Mouse (Mus musculus) embryonic fibroblast, embryonic 13.5 days (primary cell): ENCODE data around the gene Best2. TPM values are rescaled to one million over a fixed set of nuclear protein-coding genes. Genes with fewer than 3 reads are reported as not detected.

Experiments used
- H3K27ac ChIP-seq: 2 replicates; pipeline ENCODE4 v1.5.1; 2012; ENCODE audit warnings: low read length, control low read depth, inconsistent platforms; ENCODE audit not compliant: insufficient read depth
- H3K4me1 ChIP-seq: 2 replicates; pipeline ENCODE4 v1.6.1; 2011; ENCODE audit warnings: low read length; ENCODE audit not compliant: control insufficient read depth, insufficient read depth
- H3K4me3 ChIP-seq: 2 replicates; pipeline ENCODE4 v1.5.1; 2011; ENCODE audit warnings: mild to moderate bottlenecking, control low read depth, low read length; ENCODE audit not compliant: insufficient read depth
- CTCF ChIP-seq: IDR thresholded peaks from 2 replicates; pipeline ENCODE4 v1.5.1; 2011; ENCODE audit warnings: mild to moderate bottlenecking, control low read depth, low read length, moderate library complexity, borderline replicate concordance; ENCODE audit not compliant: insufficient read depth
- POLR2A ChIP-seq: IDR thresholded peaks from 2 replicates; pipeline ENCODE4 v1.6.1; 2011; ENCODE audit warnings: low read depth, mild to moderate bottlenecking, control low read depth, low read length, moderate library complexity
- polyA plus RNA-seq: library from polyadenylated mRNA; stranded (reverse); fragments of >200 nt; gene quantifications from 2 replicates; pipeline ENCODE4 v1.2.4, GENCODE M21; 2011; ENCODE audit warnings: low read depth; ENCODE audit not compliant: missing spikeins, insufficient read length

The Best2 gene
- not detected in 2 replicates for polyA plus RNA-seq

DNA sequence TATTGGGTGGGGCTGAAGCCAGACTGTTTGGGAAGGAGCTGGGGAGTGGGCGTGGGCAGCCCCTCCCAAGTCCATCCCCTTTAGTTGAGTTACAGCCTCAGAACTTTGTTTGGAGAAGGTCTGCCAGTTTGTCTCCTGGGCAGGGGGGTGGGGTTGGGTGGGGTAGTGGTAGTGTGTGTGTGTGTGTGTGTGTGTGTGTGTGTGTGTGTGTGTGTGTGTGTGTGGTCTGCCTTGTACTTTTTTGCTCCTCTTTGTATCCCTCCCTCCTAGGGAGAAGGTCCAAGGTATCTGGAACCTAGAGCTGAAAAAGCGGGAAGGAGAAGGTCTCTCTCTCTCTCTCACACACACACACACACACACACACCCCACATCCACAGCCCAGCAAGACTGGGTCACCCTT lies at the start of gene Best2:
TSS of gene Best2 (minus strand) at position 101 of the 400 bp plus-strand sequence.
- TF ChIP-seq CTCF = no peak
- TF ChIP-seq POLR2A = no peak
- Histone ChIP-seq H3K27ac (no peak within 1 kb of the TSS), H3K4me3 (no peak within 1 kb of the TSS), H3K4me1 (no peaks in the 10 kb centered on the region)

DNA sequence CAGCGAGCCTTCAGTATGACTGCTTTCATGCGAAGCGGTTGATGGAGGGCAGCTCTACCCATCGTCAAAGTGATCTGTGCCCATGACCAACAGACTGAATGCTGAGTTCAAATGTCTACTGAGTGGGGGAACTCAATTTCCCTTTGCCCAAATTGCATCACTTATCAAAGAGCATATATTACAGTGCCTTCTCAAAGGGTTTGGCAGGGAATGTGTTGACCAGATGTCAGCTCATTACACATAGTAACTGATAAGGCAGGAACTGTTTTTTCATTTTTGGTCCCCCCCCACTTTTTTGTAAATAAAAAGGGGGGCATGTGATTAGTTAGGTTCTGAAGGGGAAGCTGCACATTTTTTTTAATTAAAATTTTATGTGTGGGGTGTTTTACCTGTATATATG lies 48.3 kb upstream of the Best2 start:
- no peaks in the 10 kb centered on the region; the same call in 1 of the 2 replicates for H3K4me1 ChIP-seq
- H3K27ac ChIP-seq = no peak overlapping the region
- H3K4me3 ChIP-seq = no peak overlapping the region
- TF ChIP-seq POLR2A = no peak
- TF ChIP-seq CTCF = no peak

DNA sequence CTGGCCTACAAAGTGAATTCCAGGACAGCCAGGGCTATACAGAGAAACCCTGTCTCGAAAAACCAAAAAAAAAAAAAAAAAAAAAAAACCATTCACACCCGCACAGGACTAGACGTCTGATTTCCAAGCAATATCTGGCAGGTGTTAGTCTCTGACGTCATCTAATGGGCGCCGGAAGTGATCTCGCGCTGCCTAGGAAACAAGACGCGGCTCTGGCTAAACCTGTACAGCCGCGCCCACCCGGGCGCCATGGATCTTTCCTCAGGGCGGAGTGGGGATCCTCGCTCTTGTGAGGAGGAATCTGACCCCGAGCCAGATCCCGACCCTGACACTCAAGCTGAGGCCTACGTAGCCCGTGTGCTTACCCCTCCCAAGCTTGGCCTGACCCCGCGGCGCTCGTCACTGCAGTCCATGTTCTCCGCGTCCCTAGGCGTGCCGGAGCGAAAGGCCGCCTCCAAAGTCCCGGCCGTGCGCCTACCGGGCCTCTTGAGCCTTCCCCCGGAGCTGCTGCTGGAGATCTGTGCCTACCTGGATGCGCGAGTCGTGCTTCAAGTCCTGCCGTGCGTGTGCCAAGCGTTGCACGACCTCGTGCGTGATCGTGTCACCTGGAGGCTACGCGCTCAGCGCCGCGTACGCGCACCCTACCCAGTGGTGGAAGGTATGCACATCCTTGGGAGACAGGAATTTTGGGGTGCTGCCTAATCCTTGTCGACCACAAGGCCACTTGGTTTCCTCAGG lies 45.7 kb upstream of the Best2 start, which contains the start of gene Fbxw9:
TSS of gene Fbxw9 (plus strand) at position 177 of the 738 bp plus-strand sequence.
- H3K27ac ChIP-seq = peak within 1 kb of the TSS; percentile 55; the same call in 1 of the 2 replicates
- H3K4me3 ChIP-seq = peak within 1 kb of the TSS; percentile 73
- TF ChIP-seq POLR2A (peak; percentile 43), CTCF (no peak)
- no peaks in the 10 kb centered on the region; the same call in 1 of the 2 replicates for H3K4me1 ChIP-seq

DNA sequence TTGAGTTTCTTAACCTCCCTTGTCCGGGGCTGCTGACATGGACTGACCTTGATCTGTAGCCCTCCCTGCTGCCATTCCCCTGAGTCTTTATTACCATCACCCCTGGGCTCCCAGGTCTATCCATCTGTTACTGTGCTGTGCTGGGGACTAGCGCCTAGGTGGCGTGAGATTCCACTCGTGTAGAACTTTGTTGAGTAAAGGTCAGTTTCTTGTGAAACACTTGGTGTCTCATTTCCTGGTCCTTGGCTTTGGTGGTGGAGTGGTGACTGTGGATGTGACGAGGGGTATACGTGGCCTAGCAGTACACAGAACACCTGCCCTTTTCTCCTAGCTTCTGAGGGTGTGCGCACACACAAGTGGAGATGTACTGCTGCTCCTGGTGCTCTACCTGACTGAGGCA lies 43.0 kb upstream of the Best2 start:
- H3K27ac ChIP-seq = no peak overlapping the region
- TF ChIP-seq POLR2A = no peak
- no peak for TF ChIP-seq CTCF
- H3K4me1 ChIP-seq = no peaks in the 10 kb centered on the region; the same call in 1 of the 2 replicates
- H3K4me3 ChIP-seq = no peak overlapping the region

DNA sequence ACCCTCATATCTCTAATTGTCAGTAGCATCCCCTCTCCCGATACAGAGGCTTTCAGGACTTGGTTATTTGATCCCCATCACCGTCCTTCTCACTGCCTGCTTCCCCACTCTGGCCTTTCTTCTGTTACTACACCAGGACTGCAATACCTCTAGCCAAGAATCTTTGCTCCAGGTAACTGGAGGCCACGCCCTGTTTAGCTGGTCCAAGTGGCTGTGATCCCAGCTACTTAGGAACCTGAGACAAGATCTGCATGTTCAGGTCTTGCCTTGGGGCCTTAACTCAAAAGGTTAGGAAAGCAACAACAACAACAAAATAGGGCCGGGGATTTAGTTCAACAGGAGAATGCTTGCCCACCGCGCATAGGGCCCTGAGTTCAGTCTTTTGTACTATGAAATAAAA lies 29.3 kb upstream of the Best2 start:
- Histone ChIP-seq H3K4me1 (peaks cover 8% of the 10 kb centered on the region; the same call in 1 of the 2 replicates), H3K27ac (no peak overlapping the region), H3K4me3 (no peak overlapping the region)
- TF ChIP-seq CTCF (no peak), POLR2A (no peak)

DNA sequence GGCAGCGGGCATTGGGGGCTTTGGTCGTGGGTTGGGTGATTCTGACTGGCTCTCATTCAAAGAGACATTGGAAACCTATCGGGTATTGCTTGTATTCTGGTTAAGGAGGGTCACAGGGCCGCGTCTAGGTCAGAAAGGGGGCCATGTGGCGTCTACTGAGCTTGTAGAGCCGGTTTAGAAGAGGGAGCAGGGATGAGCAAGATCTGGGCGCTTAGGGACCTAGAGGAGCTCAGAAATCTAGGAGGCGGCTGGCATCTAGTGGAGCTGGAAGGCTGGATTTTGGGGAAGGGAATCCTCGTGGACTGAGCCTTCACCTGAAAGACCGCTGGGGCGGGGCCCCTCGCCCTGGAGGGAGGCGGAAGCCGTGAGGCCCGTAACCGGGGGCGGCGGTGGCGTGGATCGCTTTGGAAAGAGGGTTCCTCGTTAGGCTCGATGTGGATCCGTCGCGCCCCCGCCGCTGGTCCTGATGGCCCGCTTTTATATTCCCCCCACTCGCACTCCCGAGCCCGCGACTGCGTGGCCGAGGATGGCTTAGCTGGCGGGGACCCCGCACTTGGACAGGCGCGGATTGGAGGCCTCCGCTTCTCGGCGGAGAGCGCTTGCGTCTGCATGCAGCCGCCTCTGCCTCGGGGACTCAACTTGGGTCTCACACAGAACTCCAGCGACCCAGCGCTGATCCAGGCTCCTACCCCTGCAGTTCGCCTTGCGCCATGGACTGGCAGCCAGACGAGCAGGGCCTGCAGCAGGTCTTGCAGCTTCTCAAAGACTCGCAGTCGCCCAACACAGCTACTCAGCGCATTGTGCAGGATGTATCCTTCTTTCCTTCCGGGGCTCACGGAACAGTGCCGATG lies 23.6 kb upstream of the Best2 start:
- Histone ChIP-seq H3K4me3 (peak overlapping the region; percentile 99), H3K27ac (peak overlapping the region; percentile 80), H3K4me1 (peaks cover 18% of the 10 kb centered on the region)
- TF ChIP-seq POLR2A = peak; percentile 30; the same call in 1 of the 2 replicates
- no peak for TF ChIP-seq CTCF

DNA sequence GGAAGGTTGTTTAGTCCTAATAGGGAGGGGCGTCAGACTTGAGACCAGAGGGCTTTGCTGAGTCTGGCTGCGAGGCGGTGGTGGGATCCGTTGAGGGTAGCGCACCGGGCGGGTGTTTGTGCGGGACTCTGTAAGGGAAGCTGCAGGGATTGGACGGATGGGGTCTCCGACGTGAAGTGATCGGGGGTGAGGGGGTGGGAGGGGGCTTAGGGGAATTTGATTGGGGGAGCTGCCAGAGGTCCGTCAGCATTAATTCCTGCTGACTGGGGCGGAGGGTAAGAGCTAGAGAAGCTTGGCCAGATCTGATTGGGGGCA lies 23.0 kb upstream of the Best2 start:
- TF ChIP-seq CTCF (no peak), POLR2A (no peak; the same call in 1 of the 2 replicates)

DNA sequence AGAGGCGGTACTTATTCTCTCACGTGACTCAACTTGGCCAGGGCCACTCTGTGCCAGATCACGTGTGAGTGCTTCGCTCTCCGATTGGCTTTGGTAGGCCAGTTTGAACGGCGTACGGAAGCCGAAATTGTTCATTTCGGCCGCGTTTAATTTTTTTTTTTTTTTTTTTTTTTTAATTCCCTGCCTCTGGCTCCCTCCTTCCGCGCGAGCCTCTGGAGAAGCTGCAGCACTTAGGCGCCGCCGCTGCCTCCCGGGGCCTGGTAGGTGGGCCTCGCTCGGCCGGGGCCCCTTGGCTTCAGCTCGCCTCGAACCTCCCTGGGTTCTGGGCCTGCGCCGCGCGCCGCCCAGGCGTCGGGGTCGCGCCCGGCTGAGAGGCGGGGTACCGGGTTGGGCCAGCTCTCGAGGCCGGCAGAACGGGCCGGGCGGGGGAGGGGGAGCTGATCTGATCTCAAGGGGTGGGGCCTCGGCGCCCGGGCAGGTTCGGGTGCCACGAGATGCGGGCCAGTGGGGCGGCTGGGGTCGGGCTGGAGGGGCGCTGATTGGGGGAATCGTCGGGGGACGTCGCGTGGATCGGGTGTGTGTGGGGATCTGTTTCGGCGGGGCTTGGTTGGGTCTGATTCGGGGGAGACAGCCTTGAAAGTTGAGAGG lies 22.5 kb upstream of the Best2 start, which contains the start of gene Tnpo2:
TSS of gene Tnpo2 (plus strand) at position 198 of the 648 bp plus-strand sequence.
- TF ChIP-seq CTCF (no peak), POLR2A (peak; percentile 69; the same call in 1 of the 2 replicates)
- Histone ChIP-seq H3K4me3 (peak within 1 kb of the TSS; percentile 99), H3K4me1 (peaks cover 19% of the 10 kb centered on the region), H3K27ac (peak within 1 kb of the TSS; percentile 96)

More for the DNA sequence above, 23.0 kb upstream of the Best2 start:
- Histone ChIP-seq H3K4me3 (peak overlapping the region; percentile 99), H3K4me1 (peaks cover 19% of the 10 kb centered on the region), H3K27ac (peak overlapping the region; percentile 91)

DNA sequence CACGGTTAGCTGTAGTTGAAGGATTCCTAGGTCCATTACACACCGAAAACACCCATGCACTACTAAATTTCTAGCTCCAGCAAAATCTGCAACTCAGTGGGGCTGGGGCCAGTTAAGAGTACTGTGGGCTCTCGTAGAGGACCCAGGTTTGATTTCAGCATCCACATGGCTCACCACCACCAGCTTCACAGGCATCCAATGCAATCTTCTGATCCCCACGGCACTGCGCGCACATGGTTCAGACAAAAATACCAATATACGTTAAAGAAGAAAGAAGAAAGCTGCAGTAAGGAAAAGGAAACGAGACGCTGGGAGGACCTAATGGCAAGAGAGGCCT lies 22.0 kb upstream of the Best2 start:
- peaks cover 19% of the 10 kb centered on the region for H3K4me1 ChIP-seq
- TF ChIP-seq CTCF (no peak), POLR2A (peak; percentile 66)
- peak overlapping the region; percentile 91 for H3K27ac ChIP-seq
- H3K4me3 ChIP-seq = peak overlapping the region; percentile 79

DNA sequence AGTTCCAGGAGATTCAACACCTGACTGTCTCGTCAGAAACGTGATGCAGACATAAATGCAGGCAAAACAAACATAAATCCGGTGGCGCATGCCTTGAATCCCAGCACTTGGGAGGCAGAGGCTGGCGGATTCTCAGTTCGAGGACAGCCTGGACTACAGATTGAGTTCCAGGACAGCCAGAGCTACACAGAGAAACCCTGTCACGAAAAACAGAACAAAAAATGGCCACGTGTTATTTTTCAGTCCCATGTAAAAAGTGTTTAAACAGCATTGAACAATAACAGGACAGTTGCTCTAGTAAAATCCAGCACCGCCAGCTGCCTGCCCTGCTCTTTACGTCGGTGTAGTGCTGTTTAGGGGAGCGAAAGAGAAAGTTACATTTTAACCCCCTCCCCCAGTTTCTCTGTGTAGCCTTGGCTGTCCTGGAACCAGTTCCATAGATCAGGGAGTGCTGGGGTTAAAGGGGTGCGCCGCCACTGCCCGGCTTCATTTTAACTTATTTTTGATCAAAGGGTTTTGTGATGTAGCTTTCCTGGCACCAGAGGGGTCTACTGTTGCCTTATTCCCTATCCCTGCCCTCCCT lies 21.5 kb upstream of the Best2 start:
- TF ChIP-seq POLR2A (peak; percentile 40), CTCF (no peak)
- Histone ChIP-seq H3K27ac (peak overlapping the region; percentile 91), H3K4me1 (peaks cover 15% of the 10 kb centered on the region), H3K4me3 (peak overlapping the region; percentile 79)
